Mouse (Mus musculus) testis, adult 2 months (tissue): ENCODE data around the gene Gm28308. TPM values are rescaled to one million over a fixed set of nuclear protein-coding genes. Genes with fewer than 3 reads are reported as not detected.

Source experiments
- H3K27ac ChIP-seq: fragments of 200-500 bp; 2 replicates; pipeline ENCODE4 v1.5.1; 2012; ENCODE audit warnings: low read depth, low read length; ENCODE audit not compliant: control insufficient read depth, insufficient read depth
- H3K27me3 ChIP-seq: fragments of 200-500 bp; 2 replicates; pipeline ENCODE4 v1.6.1; 2012; ENCODE audit warnings: mild to moderate bottlenecking, low read length, moderate library complexity; ENCODE audit not compliant: control insufficient read depth, insufficient read depth
- H3K36me3 ChIP-seq: fragments of 200-500 bp; 2 replicates; pipeline ENCODE4 v1.6.1; 2012; ENCODE audit warnings: mild to moderate bottlenecking, low read length; ENCODE audit not compliant: control insufficient read depth, insufficient read depth
- H3K4me1 ChIP-seq: fragments of 200-500 bp; 2 replicates; pipeline ENCODE4 v1.6.1; 2012; ENCODE audit warnings: low read length; ENCODE audit not compliant: control insufficient read depth, insufficient read depth
- H3K4me3 ChIP-seq: fragments of 200-500 bp; 2 replicates; pipeline ENCODE4 v1.5.1; 2012; ENCODE audit warnings: low read depth, mild to moderate bottlenecking, low read length, moderate library complexity, mixed read lengths; ENCODE audit not compliant: control insufficient read depth
- CTCF ChIP-seq: fragments of 200-500 bp; IDR thresholded peaks from 2 replicates; pipeline ENCODE4 v1.5.1; 2012; ENCODE audit warnings: low read depth, mild to moderate bottlenecking, inconsistent platforms, low read length, moderate library complexity; ENCODE audit not compliant: control insufficient read depth, insufficient read depth, insufficient replicate concordance
- POLR2A ChIP-seq: fragments of 200-500 bp; IDR thresholded peaks from 2 replicates; pipeline ENCODE4 v1.6.1; 2012; ENCODE audit warnings: low read depth, mild to moderate bottlenecking, inconsistent platforms, low read length, moderate library complexity; ENCODE audit not compliant: control insufficient read depth
- polyA plus RNA-seq: library from polyadenylated mRNA; depleted of rRNA; stranded (reverse); fragments of >200 nt; gene quantifications from 2 replicates; pipeline ENCODE4 v1.2.3, GENCODE M21; 2012

The Gm28308 gene
- polyA plus RNA-seq, 1 experiment: not detected

GRCm38 (mm10) chr6:52245040-52245756, 32.1 kb upstream of the Gm28308 start:
- H3K36me3 ChIP-seq: no peaks in the 10 kb centered on the region
- TF ChIP-seq POLR2A (no peak), CTCF (no peak)
- H3K4me1 ChIP-seq: peaks cover 8% of the 10 kb centered on the region; the same call in 1 of the 2 replicates
- no peak overlapping the region; the same call in 1 of the 2 replicates for H3K4me3 ChIP-seq
- peaks cover 27% of the 10 kb centered on the region for H3K27me3 ChIP-seq
- no peak overlapping the region for H3K27ac ChIP-seq

GRCm38 (mm10) chr6:52244471-52245039, 31.4 kb upstream of the Gm28308 start:
- peaks cover 28% of the 10 kb centered on the region for H3K27me3 ChIP-seq
- TF ChIP-seq POLR2A: no peak
- TF ChIP-seq CTCF: no peak
- peaks cover 8% of the 10 kb centered on the region; the same call in 1 of the 2 replicates for H3K4me1 ChIP-seq
- no peaks in the 10 kb centered on the region for H3K36me3 ChIP-seq
- no peak overlapping the region for H3K27ac ChIP-seq
- no peak overlapping the region for H3K4me3 ChIP-seq

- H3K4me3 ChIP-seq: no peak overlapping the region
- no peaks in the 10 kb centered on the region for H3K36me3 ChIP-seq
- peaks cover 26% of the 10 kb centered on the region for H3K27me3 ChIP-seq
- no peak for TF ChIP-seq CTCF
- TF ChIP-seq POLR2A: no peak
- no peak overlapping the region for H3K27ac ChIP-seq
- peaks cover 8% of the 10 kb centered on the region; the same call in 1 of the 2 replicates for H3K4me1 ChIP-seq
Measured at GRCm38 (mm10) chr6:52243681-52244121, 30.6 kb upstream of the Gm28308 start.

- peaks cover 6% of the 10 kb centered on the region; the same call in 1 of the 2 replicates for H3K4me1 ChIP-seq
- TF ChIP-seq POLR2A (no peak), CTCF (no peak)
- no peak overlapping the region for H3K27ac ChIP-seq
- no peaks in the 10 kb centered on the region for H3K36me3 ChIP-seq
- H3K4me3 ChIP-seq: no peak overlapping the region
- peaks cover 23% of the 10 kb centered on the region for H3K27me3 ChIP-seq
Measured at GRCm38 (mm10) chr6:52242801-52243332, 29.7 kb upstream of the Gm28308 start.

- H3K36me3 ChIP-seq: no peaks in the 10 kb centered on the region
- peaks cover 18% of the 10 kb centered on the region for H3K27me3 ChIP-seq
- no peak overlapping the region for H3K4me3 ChIP-seq
- TF ChIP-seq CTCF (no peak), POLR2A (no peak)
- H3K27ac ChIP-seq: no peak overlapping the region
- H3K4me1 ChIP-seq: peaks cover 3% of the 10 kb centered on the region; the same call in 1 of the 2 replicates
Measured at GRCm38 (mm10) chr6:52241001-52241621, 28.0 kb upstream of the Gm28308 start.

GRCm38 (mm10) chr6:52240389-52241000, 27.4 kb upstream of the Gm28308 start, which contains the start of gene Hoxa10:
Gene Hoxa10 (minus strand): TSS chr6:52240854.
- TF ChIP-seq POLR2A (no peak), CTCF (peak; percentile 68)
- Histone ChIP-seq H3K4me3 (peak within 1 kb of the TSS; percentile 44), H3K27ac (no peak within 1 kb of the TSS), H3K4me1 (peaks cover 3% of the 10 kb centered on the region; the same call in 1 of the 2 replicates), H3K36me3 (no peaks in the 10 kb centered on the region), H3K27me3 (peaks cover 16% of the 10 kb centered on the region)
